Mouse (Mus musculus) olfactory bulb, adult 2 months (tissue): ENCODE results near the gene Cyb5r1.

Experiments
- CTCF ChIP-seq: fragments of 200-500 bp; IDR thresholded peaks from 2 replicates; pipeline ENCODE4 v1.5.1; 2012; ENCODE audit warnings: low read depth, mild to moderate bottlenecking, low read length, moderate library complexity; ENCODE audit not compliant: insufficient read depth
- POLR2A ChIP-seq: fragments of 200-500 bp; IDR thresholded peaks from 2 replicates; pipeline ENCODE4 v1.6.1; 2012; ENCODE audit warnings: mild to moderate bottlenecking, low read depth, low read length, moderate library complexity; ENCODE audit not compliant: insufficient read depth

GRCm38 (mm10) chr1:134384581-134384980, 20.8 kb upstream of the Cyb5r1 start:
- TF ChIP-seq CTCF (no peak), POLR2A (no peak)
